Mouse (Mus musculus) T-helper 1 cell (primary cell): ENCODE data around the gene Kcnc3.

Experiments
- in situ Hi-C: fragments of 300-600 bp; cut with MboI, MseI; formaldehyde crosslinking; loops from one replicate; pipeline ENCODE4 v1.15.1; 2025; ENCODE audit warnings: high pct_unique_total_duplicates

Kcnc3 gene

DNA sequence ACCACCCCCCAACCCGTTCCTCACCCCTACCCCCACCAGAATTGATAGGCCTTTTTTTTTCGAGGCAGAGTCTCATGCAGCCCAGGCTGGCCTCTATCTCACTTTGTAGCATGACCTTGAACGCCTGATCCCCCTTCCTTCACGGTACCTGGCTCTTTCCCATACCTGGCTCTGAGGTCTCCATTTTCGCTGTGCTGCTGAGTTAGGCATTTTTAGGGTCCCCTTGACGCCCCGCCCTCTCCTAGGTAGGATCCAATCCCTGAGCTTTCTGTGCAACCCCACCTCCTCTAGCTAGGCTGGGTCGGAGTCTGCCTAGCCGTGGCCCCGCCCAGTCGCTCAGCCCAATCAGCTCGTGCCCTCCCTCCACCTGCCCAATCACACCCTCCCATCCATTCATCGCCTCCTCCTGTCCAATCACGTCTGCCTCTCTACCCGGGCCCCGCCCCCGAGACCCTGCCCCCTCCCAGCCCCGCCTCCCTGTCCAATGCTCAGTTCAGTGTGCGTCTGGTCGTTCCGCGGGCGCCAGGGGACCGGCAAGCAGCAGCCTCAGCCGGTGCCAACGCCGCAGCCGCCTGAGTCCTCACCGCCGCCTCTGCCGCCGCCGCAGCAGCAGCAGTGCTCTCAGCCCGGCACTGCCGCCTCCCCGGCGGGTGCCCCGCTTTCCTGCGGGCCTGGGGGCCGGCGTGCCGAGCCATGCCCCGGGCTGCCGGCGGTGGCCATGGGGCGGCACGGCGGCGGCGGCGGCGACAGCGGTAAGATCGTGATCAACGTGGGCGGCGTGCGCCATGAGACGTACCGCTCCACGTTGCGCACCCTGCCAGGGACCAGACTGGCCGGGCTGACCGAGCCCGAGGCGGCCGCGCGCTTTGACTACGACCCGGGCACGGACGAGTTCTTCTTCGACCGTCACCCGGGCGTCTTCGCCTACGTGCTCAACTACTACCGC, at the start of gene Kcnc3:
TSS of gene Kcnc3 (plus strand) at position 263 of the 946 bp plus-strand sequence.
- in situ Hi-C loops, result no loop called here

DNA sequence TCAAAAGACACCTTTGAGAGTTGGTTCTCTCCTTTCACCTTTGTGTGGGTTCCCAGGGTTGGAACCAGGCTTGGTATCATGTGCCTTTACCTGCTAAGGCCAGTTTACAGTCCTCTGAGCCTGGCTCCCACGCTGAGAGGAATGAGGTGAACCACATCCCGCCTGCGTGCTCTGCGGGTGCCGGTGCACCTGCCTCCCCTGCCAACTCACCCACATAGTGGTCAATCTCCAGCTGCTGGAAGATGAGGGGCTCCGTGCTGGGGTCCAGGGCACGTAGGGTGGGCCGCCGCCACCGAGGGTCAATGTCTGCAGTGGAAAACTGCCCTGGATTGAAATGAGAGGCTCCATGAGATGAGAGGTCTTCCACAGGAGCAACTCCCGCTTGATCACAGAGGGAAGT, 47.9 kb upstream of the Kcnc3 start:
- in situ Hi-C loops, result no loop called here

DNA sequence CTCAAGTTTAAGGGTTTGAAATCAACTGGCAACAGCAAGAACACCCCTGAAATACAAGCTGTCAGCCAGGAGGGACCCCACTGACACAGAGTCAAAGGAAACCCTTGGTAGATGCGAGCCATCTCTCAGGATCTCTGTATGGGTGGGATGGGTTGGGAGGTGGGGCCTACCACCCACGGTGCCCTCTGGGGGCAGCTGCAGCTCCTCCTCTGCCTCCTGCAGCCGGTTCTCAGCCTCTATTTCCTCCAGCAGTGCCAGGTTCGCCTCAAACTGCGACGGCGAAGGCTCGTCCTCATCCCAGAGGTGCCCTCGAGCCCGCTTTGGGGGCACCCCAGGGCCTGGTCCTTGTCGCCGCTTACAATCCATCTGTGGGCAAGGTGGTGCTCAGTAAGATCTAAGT, 47.4 kb upstream of the Kcnc3 start:
- in situ Hi-C loops, result no loop called here

DNA sequence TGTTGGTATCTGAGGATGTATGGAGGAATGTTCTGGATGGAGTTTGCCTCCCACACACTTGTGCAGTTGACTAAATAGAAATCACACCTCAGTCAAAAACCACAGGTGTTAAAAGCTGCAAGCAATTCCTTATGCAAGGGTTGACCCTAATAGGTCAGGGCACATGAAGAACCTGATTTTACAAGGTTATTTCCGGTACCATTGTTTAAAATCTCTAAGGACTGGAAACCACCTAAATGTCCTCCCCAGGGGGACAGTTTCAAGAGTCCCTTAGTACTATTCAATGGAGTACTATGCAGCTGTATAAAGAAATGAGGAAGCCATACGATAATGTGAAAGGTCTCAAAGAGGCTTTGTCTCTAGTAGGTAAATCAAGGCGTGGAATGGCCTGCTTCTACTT, 44.2 kb upstream of the Kcnc3 start:
- in situ Hi-C loops, result no loop called here

DNA sequence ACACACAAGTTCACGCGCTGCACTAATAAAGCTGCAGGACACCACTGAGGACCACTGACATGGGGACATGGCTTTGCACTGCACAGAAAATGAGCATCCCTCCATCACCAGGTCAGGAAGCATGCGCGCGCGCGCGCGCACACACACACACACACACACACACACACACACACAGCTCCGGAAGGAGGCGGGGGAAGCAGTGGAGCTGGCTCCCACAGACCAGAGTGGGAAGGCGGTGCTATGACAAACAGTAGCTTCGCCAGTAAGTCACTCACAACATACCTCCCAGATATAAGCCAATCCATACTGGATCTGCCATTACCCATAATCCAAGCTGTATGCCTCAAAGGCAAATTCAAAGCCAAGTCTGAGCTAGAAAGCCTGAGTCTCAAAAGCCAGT, 43.4 kb upstream of the Kcnc3 start:
- in situ Hi-C loops, result no loop called here

DNA sequence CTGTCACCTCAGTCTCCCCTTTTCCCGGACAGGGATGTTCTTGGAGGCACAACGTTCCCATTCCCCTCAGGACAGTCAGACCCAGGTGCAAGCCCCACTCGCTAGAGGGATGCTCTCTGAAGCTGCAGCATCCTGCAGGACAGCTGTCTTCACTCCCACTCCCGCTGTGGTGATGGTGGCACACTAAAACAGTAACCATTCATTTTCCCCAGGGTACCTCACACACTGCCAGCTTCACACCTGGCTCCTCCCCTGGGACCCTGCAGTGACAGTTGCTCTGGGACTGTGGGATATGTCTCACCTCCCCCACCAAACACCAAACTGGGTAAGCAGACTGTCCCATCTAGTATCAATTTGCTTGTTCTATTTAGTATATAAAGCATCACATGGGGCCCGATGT, 42.7 kb upstream of the Kcnc3 start:
- in situ Hi-C loops, result no loop called here

DNA sequence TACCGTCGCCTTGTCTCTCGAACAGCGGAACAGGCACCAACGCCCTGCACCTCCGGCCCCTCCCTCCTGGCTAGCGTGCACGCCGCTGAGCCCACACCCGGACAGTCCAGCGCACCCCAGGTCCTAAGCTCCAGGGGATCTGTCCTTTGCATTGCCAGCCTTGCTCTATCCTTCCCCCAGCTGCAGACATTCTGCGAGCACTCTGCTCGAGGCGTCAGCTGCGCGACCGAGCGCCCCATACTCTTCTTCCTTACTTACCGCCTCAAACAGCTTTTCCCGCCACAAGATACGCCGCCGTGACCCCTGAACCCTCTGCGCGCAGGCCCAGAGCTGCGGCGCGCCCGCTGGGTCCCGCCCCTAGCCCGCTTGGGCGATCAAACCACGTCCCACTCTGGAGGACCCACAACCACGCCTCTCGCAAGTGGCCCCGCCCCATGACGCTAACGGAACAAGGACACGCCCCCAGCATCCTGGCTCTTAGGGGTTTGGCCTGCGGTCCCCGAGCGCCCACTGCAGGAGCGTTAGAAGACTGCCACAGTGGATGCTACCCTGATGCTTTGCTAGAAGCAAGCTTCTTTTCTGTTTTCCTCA, 41.9 kb upstream of the Kcnc3 start, which contains the start of gene Pold1:
TSS of gene Pold1 (minus strand) at position 353 of the 591 bp plus-strand sequence.
- in situ Hi-C loops, result no loop called here

DNA sequence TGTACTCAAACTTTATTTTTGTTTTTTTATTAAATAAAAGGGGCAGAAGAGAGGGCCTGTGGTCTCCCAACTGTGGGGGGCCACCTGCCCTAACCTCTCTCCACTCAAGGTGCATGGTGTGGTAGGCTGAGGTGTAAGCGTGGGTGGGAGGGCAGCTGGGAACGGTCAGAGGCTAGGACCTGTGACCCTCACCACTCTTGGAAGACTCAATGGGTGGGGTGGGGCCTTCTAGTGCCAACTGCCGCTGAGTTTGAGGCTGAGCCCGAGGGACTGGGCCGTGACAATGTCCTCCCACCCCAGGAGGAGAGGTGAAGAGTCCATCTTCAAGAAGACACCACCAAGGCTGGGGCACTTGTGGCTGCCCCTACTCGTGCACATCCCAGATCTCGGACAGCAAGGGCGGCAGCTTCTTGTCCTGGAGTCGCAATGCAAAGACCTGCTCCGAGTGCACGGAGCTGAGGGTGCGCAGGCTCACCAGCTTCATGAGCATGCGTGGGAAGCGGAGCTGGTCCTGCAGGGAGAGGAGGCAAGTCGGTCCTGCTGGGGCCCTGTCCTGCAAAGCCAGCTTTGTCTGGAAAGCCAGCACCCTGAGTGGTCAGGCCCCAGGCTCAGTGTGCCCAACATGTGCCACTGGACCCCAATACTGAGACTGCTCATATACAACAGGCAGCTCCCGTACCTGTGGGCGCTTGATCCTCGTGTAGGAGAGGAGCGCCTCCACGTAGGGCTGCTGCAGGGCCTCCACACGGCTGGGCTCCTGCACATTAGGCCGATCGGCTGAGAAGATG, 40.6 kb upstream of the Kcnc3 start:
- in situ Hi-C loops, result no loop called here

DNA sequence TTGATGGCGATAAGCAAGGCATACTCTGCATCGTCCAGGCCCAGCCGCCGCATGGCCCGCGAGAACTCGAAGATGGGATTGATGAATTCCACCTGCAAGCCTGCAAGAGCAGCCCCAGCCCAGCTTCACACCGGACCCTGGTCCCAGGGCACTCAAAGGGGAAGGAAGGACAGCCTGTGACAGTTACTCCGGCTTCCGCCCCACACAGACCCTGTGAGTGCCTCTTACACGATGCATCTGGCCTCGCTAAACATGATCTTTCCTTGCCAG, 40.1 kb upstream of the Kcnc3 start:
- in situ Hi-C loops, result no loop called here

DNA sequence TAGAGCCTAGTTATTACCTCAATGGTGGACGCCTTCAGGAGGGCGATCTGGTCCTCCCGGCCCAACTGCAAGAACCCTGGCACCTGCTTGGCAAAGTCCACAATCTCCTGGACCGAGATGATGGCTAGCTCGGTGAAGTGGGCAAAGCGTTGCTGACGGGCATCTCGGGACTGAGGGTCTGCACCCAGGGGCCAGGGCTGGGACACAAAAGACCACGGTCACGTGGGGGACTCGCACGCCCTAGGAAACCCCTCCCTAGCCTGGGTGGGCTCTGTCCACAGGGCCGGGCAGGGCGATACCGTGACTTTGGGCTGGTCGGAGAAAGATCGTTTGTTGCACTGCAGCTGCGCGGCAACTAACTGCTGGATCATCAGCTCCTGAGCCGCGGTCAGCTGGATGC, 39.2 kb upstream of the Kcnc3 start:
- in situ Hi-C loops, result no loop called here

DNA sequence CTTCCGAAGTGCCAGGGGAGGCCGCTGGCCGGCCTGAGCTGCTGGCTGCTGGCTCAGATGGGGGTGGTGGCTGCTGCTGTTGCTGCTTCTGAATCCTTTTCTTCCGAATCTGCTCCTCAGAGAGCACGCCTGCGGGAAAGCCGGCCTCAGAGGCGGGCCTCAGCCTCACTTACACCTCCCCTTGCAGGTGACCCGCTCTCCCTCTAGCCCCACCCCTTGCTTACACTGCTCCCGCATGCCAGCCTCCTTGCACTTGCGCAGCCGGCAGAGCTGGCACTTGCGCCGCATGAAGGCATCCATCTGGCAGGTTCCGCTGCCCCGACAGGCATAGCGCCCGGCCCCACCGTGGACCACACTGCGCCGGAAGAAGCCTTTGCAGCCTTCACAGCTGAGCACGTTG, 38.7 kb upstream of the Kcnc3 start:
- in situ Hi-C loops, result no loop called here

DNA sequence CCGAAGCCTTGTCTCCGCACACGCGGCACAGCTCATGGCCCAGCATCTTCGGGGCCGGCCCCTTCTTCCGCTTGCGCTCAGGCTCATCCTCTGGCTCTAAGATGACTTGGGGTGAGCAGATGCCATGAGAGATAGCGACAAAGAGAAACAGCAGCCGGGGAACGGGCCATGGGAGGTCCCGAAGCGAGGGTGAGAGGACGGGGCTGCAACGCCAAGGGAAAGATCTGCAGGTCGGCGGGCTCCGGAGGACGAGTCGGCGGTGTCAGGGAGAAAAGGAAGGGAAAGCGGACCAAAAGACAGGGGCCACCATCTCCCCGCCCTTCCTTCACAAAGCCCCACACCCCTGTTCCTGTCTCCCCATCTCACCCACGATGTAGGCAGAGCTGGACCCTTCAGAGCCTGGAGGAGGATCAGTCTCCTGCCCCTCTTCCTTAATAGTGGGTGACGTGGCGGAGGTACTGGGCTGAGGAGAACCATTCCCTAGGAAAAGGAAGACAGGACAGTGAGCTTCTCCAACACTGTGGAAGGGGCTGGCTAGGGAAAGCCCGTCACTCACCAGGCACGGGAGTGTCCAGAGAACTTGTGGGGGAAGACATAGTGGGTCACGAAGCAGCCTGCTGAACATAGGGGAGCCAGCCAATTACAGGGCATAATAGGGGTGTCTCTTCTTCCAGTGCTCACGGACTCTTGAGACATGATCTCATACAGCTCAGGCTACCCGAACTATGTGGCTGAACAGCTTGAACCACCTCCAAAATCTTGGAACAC, 38.1 kb upstream of the Kcnc3 start:
- in situ Hi-C loops, result no loop called here

DNA sequence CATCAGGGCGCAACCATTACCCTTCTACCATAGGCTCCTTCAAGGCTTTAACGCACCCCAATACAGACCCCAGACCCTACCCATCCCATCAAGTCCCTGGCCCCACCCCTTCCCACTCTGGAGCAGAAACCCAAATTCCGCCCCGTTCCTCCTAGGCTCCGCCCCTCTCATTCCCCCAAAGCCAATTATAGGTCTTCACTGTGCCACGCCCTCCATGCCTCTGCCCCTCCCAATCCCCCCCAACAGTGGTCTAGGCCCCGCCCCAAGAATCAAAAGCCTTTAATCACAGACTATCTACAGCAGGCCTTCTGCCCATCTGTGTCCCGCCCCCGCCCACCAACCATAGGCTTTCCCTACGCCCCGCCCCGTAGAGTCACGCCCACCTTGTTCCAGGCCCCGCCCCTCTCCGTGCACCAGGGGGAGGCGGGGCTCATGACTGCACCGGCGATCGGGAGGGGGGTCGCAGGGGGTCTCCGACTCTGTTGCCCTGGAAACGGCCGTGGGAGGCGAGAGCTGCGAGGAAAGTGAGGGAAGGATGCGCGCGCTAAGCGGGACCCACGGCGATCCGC, 37.2 kb upstream of the Kcnc3 start:
- in situ Hi-C loops, result no loop called here

DNA sequence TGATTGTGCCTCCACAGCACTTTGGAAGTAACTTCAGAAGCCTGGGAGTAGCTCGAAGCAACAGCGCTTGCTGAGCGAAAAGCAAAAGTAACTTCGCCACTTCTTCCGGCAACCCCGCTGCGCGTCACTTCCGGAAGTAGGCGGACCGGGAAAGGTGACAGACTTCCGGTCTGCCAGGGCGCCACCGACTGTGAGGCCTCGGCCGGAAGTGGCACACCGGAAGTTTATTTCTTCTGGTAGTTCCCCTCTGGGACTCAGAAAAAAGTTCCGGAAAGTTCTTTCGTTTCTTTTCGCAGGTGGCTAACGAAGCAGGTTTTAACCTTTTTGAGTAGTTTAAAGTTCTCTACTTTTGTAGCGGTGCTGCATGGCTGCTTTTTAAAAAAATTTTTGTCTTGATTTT, 36.6 kb upstream of the Kcnc3 start, which contains the start of gene Nr1h2:
TSS of gene Nr1h2 (minus strand) at position 126 of the 400 bp plus-strand sequence.
- in situ Hi-C loops, result no loop called here

DNA sequence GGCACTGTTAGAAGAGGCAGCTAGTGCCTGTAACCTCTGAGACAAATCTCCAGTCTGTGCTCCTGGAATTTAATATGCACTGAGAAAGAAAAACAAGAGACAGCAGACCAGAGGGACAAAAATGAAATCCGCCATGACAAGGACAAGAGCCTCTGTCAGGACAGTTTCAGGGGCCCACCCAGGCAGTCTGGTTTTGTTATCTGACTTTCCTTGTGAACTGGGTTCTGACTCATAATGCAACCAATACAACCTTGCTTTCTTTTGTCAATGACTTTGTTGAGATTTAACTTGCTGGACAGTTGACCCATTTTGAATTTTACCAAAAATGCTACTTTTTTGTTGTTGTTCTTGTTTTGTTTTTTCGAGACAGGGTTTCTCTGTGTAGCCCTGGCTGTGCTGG, 32.8 kb upstream of the Kcnc3 start:
- in situ Hi-C loops, result no loop called here

DNA sequence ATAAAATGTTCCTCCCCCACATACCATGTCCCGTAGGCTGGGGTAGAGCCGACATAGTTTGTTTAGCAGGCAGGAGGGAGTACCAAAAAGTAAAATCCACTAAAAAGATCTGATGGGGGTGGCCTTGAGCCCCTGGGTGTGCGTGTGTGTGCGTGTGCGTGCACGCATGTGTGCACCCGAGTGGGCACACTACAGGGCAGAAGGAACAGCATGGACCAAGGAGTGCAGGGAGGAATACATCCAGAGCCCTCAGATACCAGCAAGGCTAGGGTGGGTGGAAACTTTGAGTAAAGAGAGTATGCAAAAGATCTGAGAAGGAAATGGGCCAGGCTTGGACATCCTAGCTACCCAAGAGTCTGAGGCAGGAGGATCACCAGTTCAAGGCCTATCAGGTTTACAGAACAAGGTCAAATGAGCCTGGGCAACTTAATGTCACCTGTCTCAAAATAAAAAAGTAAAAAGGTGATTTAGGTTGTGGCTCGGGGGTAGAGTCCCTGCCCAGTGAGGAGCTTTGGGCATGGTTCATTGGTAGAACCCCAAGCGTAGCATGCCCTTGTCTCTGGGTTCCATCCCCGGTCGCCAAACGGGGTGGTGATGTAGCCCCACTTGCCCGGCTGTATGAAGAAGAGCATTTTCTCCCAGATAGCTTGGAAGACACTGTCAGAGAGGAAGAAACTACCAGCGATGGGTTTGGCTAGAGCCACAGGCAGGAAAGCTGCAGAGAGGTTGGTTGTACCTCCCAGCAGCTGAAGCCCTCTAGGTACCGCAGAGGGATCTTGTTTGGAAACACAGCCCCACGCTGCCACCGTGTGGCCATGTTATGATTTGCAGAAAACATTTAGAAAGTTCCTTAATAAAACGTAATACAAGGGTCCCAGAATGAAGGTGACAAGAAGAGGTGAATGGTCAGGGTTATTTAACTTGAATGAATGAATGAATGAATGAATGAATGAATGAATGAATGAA, 29.7 kb upstream of the Kcnc3 start:
- in situ Hi-C loops, result no loop called here

DNA sequence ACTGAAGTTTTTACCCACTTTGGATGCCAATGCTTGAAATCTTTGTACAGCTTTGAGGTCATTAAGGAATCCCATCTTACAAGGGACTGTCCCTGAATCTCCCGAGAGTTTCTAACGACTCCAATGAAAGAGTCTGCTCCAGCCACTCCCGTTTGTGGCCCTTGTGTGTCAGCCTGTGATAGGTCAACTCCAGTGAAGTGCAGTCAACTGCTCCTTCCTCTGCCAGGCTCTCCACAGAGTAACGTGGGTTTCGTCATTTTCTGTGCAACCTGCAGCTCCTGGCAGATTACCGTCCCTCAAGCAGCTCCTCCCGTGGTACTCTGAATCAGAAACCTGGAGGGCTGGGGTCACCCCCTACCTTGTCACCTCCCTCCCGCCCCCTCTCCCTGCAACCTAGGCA, 27.2 kb upstream of the Kcnc3 start:
- in situ Hi-C loops, result no loop called here

DNA sequence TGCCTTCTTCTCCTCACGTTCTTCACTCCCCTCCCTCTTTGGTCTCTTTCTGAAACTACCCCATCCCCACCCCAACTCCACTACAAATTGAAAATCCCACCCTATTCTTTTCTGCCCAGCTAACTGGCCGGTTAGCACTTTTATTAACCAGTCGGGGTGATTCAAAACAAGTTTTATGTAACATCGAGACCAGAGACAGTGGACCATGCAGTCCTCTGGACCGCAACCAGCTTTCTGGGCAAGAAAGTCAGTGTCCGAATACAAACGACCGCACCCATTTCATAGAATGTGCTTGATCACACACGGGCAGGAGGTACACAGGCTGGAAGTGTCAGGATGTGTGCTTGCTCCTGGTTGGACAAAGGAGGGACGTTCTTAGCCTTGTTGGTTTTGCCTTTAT, 26.0 kb upstream of the Kcnc3 start:
- in situ Hi-C loops, result no loop called here

DNA sequence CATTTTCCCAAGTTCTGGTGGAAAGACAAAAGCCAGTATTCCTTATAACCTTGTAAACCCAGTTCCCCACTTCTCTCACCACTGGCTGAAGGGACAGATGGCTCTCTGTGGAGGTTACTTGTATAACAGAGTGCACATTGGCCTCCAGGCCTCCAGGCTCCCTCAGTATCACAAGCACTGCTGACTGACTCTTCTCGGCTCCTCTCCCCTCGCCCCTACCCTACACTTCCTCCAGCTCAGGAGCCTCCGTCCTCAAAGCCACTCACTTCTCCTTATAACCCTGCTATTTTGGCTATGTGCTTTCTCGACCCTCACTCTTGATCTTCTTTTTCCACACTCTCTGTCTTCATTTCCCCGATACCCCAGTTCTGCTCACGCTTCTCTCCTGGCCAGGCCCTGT, 25.1 kb upstream of the Kcnc3 start:
- in situ Hi-C loops, result no loop called here

DNA sequence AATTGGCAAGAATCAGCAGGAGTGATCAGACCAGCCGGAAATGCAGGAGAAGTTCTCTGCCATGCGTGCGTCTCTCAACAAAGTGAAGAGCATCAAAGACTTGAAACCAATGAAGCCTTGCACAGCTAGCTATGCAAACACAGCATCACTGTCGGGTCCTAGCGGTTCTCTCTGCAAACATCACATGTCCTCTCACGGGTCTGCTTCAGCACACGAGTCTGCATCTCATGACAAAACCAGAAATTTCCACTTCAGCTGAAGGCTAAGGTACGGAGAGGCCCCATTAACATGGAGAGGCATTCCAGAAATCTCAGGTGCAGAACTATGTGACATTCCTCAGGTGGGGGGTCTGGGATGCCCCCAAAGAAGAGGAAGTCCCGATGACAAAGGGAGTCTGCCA, 21.7 kb upstream of the Kcnc3 start:
- in situ Hi-C loops, result no loop called here
